Mouse (Mus musculus) gastrocnemius, postnatal 25 days (tissue): ENCODE measurements at regions not wholly inside any gene's neighbourhood (a gene's known extent, or its start where the extent isn't known, plus 50 kb on each side); places are given as distances from the start of the nearest gene placed in this dataset.

ENCODE experiments used
- DNase-seq: peaks from one replicate; pipeline ENCODE4 v3.0.0; 2022

GRCm38 (mm10) chr3:110366151-110366550 is 115.4 kb upstream of the Prmt6 start:
- DNase-seq: no peak

DNA sequence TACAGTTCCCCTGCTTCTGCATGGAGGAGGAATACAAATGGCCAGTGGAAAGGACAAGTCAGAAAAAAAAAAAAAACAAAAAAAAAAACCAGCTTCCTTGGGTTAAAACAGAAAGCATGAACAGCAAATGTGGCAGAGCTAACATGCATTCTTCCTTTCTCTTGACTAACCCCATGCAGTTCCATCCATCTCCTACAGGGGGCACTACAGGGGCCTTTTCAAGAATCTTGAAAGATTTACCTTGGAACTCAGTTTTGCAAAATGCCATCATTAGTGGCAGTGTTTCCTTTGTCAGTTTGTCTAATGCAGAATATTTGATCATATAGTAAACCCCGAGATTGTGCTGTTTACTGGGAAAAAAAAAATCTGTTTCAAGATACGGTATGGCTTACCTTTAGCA is 111.1 kb upstream of the Prmt6 start:
- DNase-seq: no peak

DNA sequence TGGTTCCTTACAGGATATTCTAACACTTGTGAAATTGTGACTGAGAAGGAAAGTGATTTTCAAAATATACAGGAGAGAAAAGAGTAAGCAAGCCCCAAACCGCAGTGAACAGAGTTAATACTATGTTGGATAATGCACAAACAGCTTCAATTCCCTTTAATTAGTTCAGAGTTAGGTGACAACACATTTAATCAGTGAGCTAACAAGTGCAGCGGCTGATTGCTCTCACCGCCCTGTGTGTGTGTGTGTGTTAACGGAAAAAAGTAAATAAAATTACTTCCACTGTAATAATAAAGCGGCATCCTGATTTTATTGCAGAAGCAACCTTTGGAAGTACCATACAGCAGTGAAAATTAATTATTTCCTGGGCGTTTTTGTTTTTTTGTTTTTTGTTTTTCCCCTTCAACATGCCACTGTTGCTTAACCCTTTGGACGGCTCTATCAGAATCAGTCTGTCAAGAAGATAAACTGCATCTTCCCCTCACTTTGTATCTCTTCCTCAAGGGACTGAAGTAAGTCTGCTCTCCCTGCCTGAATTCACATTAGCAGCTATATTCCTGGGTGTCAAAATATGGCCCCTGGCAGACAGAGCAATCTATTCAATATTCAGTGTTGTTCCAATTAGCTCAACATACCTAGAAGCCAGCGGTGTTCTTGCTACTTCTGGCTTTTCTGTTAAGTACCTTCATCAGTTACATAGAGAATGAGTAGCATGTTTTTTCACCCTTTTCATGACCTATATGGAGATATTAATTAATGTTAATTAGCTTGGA is 106.2 kb upstream of the Prmt6 start:
- DNase-seq: no peak

DNA sequence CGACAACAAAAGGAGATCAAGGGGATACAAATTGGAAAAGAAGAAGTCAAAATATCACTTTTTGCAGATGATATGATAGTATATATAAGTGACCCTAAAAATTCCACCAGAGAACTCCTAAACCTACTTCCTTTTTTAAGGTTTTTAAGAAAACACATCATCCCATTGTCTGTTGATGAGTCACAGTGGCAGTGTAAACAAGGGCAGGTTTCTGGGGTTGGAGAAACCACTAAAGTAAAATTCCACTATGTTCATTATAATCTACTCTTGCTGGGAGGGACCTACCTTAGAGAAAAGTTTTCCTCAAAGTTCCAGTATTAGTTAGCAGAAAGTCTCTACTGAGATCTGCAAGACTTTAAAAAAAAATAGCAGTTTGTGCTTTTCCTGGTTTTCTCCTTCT is 102.9 kb upstream of the Prmt6 start:
- DNase-seq: no peak

- no peak for DNase-seq
These were observed 99.3 kb upstream of the Prmt6 start for GRCm38 (mm10) chr3:110350075-110350474.

GRCm38 (mm10) chr3:110349446-110349845 is 98.6 kb upstream of the Prmt6 start:
- no peak for DNase-seq

GRCm38 (mm10) chr3:110344846-110345245 is 94.0 kb upstream of the Prmt6 start:
- DNase-seq: peak; percentile 20

DNA sequence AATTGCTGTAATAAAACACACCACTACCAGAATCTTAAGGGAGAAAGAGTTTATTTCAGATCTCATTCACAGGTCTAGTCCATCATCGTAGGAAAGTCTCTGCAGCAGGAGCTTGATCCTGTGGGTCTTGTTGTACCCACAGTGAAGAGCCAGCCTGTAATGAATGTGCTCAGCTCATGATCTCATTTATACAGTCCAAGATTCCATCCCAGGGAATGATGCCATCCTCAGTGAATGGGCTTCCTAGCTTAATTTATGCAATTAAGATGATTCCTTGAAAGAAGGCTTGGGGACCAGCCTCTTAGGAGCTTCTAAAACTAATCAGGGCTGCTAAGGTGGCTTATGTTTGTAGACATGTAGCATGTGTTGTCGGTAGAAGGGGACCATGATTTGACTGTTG is 89.3 kb upstream of the Prmt6 start:
- DNase-seq: no peak

DNA sequence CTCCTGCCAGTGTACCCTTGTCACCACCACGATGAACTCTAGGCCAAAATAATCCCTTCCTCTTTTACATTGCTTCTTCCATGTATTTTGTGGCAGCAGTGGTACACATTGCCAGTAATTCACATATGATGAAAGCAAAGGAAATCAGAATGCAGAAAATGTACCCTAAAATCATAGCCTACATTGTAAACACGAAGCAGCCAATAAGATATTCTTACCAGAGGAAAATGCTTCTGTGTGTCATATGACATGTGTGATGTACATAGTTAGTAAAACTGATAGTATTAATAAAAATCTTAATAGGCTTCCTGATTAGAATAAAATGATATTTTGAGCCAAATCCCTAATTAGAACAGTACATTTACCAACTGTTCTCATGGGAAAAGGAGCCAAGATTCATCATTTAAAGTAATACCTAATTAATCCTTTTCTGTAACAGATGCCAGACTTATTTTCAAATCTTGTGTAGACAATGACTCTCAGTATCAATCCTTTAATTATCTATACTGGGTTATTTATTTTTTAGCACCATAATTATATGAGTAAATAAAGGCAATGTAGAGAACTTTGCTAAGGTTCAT is 88.3 kb upstream of the Prmt6 start:
- DNase-seq: no peak

- no peak for DNase-seq
These were observed 78.4 kb upstream of the Prmt6 start for GRCm38 (mm10) chr3:110329175-110329574.

DNA sequence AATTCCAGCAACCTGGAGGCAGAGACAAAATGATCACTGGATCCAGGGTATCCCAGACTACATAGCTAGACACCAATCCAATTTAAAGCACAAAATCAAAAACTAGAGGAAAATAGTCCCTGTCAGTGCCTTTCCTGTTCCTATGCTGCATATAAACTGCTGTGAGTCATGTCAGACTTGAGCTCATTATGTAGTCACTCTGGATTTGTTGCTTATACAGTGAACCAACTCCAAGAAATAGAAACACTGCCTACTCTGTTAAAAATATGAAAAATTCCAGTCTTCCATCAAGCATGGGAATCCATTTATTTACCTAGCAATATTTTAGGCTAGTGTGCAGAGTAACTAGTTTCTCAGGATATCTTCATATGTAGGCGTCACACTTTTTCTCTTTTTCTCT is 59.5 kb upstream of the Prmt6 start:
- DNase-seq: no peak

DNA sequence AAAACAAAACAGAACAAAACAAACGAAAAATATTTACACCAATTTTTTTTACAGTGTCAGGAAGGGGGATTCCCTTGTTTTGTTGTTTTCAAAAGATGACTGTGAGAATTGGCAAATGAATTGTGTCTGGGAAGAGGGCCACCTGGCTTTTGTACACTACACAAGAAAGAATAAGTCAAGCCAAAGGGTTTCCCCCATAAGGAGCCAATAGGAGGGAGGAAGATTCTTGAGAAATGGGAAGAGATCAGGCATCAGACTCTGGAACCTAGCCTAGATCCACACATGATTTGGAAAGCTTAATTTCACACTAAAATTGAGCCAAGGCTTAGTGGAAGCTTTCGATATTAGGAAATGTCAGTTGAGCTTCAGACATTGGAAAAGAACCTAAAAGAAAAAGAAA is 52.4 kb upstream of the Prmt6 start:
- peak; percentile 54 for DNase-seq
